Mouse (Mus musculus): ENCODE data around the gene Bak1. TPM values are rescaled to one million over a fixed set of nuclear protein-coding genes. Genes with fewer than 3 reads are reported as not detected.

The Bak1 gene
- polyA plus RNA-seq, 1 experiment from 2014 or later: 5.3 TPM

DNA sequence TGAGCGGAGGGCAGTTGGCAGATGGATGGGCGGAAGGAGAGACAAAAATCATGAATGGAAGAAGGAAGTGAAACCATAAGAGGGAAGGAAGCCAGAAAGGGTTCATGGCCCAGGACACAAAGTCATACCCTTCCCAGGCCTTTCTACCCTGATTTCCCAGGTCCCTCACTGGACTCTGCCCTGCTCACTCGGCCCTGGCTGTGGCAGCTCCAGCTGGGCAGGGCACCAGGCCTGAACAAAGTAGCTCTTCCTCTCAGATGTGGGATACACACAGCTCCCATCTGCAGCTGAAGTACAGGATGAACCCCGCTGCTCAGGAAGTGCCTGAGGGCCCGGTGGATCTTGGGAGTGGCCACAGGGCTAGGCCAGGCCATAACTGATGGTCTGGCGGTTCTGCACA is 14.0 kb upstream of the Bak1 start:
- Histone ChIP-seq H3K4me1 (ENCODE audit: control insufficient read depth, insufficient read depth, low read length) (0 out of 2 replicates have a peak, but pooled peaks cover 7% of the 10 kb centered on the region), H3K27me3 (ENCODE audit: control insufficient read depth, insufficient read depth, low read length) (no peaks in the 10 kb centered on the region), H3K9ac (replicated peaks; ENCODE audit: low read depth, low read length) (no peak overlapping the region), H3K4me2 (ENCODE audit: low read depth, low read length) (no peak overlapping the region), H3K36me3 (ENCODE audit: control insufficient read depth, insufficient read depth, low read length) (no peaks in the 10 kb centered on the region), H3K27ac (ENCODE audit: low read depth, low read length) (no peak overlapping the region), H3K9me3 (ENCODE audit: control insufficient read depth, low read length) (no peaks in the 10 kb centered on the region), H3K4me3 (ENCODE audit: low read depth, low read length) (no peak overlapping the region)
- WGBS: 72% methylated on average over 6 of the region's 6 CpGs
- ATAC-seq (ENCODE audit: low read depth): no peak

GRCm38 (mm10) chr17:27041787-27042055 is 12.9 kb upstream of the Bak1 start:
- Histone ChIP-seq H3K27me3 (ENCODE audit: control insufficient read depth, insufficient read depth, low read length) (no peaks in the 10 kb centered on the region), H3K4me3 (ENCODE audit: low read depth, low read length) (no peak overlapping the region), H3K4me2 (ENCODE audit: low read depth, low read length) (no peak overlapping the region), H3K9me3 (ENCODE audit: control insufficient read depth, low read length) (no peaks in the 10 kb centered on the region), H3K9ac (replicated peaks; ENCODE audit: low read depth, low read length) (no peak overlapping the region), H3K4me1 (ENCODE audit: control insufficient read depth, insufficient read depth, low read length) (0 out of 2 replicates have a peak, but pooled peaks cover 7% of the 10 kb centered on the region), H3K27ac (ENCODE audit: low read depth, low read length) (no peak overlapping the region), H3K36me3 (ENCODE audit: control insufficient read depth, insufficient read depth, low read length) (no peaks in the 10 kb centered on the region)
- no peak for ATAC-seq (ENCODE audit: low read depth)
- WGBS: 89% methylated on average over 2 of the region's 2 CpGs

DNA sequence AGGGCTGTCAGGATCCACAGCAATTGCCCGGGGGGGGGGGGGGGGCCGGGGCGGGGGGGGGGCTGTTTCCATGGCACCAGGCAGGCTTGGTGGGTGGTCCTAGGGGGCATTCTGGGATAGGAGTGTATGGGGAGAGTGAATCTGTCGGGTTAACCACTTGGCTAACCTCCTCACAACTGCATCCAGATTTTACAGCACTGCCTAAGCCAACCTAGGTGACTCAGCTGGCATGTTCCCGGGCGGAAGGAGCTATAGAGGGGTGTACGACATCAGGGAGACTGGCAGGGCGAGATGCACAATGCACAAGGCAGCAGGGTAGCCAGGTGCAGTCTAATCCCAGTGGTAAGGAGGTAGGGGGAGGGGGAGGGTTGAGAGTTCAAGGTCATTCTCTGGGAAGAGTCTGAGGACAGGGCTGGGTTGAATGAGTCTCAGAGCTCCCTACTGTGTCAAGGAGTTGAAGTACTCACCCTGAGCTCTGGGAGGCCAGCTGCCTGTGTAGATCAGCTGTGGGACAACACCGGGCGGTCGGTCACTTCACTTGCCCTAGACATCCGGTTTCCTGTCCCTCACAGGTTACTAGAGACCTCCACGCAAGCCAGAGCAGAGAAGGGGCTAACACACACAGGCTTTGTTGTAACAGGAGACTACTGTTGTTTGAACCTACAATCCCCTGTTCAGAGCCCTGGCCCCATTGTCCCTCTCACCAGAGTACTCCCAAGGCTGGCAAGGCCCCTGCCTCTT is 12.4 kb upstream of the Bak1 start:
- Histone ChIP-seq H3K27ac (ENCODE audit: low read depth, low read length) (no peak overlapping the region), H3K36me3 (ENCODE audit: control insufficient read depth, insufficient read depth, low read length) (no peaks in the 10 kb centered on the region), H3K27me3 (ENCODE audit: control insufficient read depth, insufficient read depth, low read length) (no peaks in the 10 kb centered on the region), H3K4me3 (ENCODE audit: low read depth, low read length) (no peak overlapping the region), H3K4me2 (ENCODE audit: low read depth, low read length) (no peak overlapping the region), H3K9me3 (ENCODE audit: control insufficient read depth, low read length) (no peaks in the 10 kb centered on the region), H3K4me1 (ENCODE audit: control insufficient read depth, insufficient read depth, low read length) (0 out of 2 replicates have a peak, but pooled peaks cover 7% of the 10 kb centered on the region), H3K9ac (replicated peaks; ENCODE audit: low read depth, low read length) (no peak overlapping the region)
- WGBS: 51% methylated on average over 10 of the region's 13 CpGs
- no peak for ATAC-seq (ENCODE audit: low read depth)

DNA sequence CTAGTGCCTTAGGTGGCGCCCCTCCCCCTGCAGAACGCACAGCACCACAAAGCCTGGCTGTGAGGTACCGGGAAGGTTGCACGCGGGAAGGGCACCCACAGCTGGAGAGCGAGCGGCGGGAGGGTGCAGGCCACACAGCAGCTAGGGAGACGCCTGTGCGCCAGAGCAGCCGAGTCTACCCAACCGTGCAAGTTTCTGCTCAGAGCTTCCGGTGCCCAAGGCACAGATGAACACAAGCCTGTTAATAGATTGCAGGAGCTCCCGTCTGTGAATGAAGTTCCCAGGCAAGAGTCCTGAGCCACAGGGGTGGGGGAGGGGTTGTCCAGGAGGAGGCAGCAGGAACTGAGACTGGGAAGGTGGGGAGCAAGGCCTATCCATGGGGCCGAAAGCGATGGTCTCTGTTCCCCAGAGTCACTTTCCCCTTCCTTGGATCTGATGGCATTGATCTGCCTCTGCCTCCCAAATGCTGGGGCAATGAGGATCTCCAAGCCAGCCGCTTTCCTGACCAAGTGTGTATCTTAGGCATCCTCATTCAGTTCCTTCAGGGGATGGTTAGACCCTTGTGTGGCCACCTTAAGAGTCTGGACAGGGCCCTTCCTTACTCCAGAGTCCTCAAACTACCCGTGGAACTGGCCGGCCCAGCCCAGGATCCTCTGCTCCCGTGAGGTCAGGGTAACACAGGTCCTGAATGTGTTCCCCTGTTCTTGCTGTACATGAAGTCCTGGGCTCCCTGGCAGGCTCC is 11.7 kb upstream of the Bak1 start:
- H3K9ac ChIP-seq (replicated peaks; ENCODE audit: low read depth, low read length): 0 out of 2 replicates have a peak overlapping the region, but pooled peaks have one; percentile 21
- 20% methylated on average over 20 of the region's 20 CpGs for WGBS
- peak; percentile 39; the same call in 1 of the 2 replicates for ATAC-seq (ENCODE audit: low read depth)

DNA sequence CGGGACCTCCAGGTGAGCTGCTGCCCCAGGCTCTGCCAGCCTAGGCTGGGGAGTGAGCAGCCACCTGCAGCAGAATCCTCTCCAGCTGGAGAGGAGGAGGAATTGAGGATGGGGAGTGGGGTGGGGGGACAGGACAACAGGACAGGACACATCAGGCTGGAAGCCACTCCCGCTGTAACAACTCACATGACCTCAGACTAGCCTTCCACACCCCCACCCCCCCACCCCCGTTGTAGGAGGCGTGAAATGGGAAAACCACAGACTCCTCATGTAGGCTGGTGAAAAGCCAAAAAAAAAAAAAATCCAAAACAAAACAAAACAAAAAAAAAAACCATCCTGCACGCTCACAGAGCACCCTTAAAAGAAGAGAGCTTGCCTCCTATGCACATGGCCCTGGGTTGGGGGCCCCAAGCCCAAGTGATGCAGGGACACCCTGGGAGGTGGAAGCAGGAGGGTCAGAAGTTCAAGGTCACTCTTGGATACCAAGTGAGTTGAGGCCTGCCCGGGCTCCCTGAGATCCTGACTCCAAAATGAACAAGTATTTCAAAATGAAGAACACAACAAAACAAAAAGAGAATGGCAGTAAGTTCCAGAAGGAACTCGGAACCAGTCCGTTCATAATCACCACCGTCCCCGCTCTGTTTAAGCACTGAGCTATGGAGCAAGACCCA is 10.8 kb upstream of the Bak1 start:
- Histone ChIP-seq H3K36me3 (ENCODE audit: control insufficient read depth, insufficient read depth, low read length) (no peaks in the 10 kb centered on the region), H3K4me3 (ENCODE audit: low read depth, low read length) (no peak overlapping the region), H3K4me1 (ENCODE audit: control insufficient read depth, insufficient read depth, low read length) (0 out of 2 replicates have a peak, but pooled peaks cover 7% of the 10 kb centered on the region), H3K27ac (ENCODE audit: low read depth, low read length) (no peak overlapping the region), H3K9me3 (ENCODE audit: control insufficient read depth, low read length) (no peaks in the 10 kb centered on the region), H3K27me3 (ENCODE audit: control insufficient read depth, insufficient read depth, low read length) (no peaks in the 10 kb centered on the region), H3K9ac (replicated peaks; ENCODE audit: low read depth, low read length) (no peak overlapping the region), H3K4me2 (ENCODE audit: low read depth, low read length) (no peak overlapping the region)
- 69% methylated on average over 10 of the region's 10 CpGs for WGBS
- ATAC-seq (ENCODE audit: low read depth): no peak

More for the DNA sequence above, 11.7 kb upstream of the Bak1 start:
- no peaks in the 10 kb centered on the region for H3K36me3 ChIP-seq (ENCODE audit: control insufficient read depth, insufficient read depth, low read length)
- no peak overlapping the region for H3K4me3 ChIP-seq (ENCODE audit: low read depth, low read length)
- H3K4me2 ChIP-seq (ENCODE audit: low read depth, low read length): peak overlapping the region; percentile 14; the same call in 1 of the 2 replicates
- 0 out of 2 replicates have a peak, but pooled peaks cover 7% of the 10 kb centered on the region for H3K4me1 ChIP-seq (ENCODE audit: control insufficient read depth, insufficient read depth, low read length)
- H3K27me3 ChIP-seq (ENCODE audit: control insufficient read depth, insufficient read depth, low read length): no peaks in the 10 kb centered on the region
- peak overlapping the region; percentile 34; the same call in 1 of the 2 replicates for H3K27ac ChIP-seq (ENCODE audit: low read depth, low read length)
- no peaks in the 10 kb centered on the region for H3K9me3 ChIP-seq (ENCODE audit: control insufficient read depth, low read length)

DNA sequence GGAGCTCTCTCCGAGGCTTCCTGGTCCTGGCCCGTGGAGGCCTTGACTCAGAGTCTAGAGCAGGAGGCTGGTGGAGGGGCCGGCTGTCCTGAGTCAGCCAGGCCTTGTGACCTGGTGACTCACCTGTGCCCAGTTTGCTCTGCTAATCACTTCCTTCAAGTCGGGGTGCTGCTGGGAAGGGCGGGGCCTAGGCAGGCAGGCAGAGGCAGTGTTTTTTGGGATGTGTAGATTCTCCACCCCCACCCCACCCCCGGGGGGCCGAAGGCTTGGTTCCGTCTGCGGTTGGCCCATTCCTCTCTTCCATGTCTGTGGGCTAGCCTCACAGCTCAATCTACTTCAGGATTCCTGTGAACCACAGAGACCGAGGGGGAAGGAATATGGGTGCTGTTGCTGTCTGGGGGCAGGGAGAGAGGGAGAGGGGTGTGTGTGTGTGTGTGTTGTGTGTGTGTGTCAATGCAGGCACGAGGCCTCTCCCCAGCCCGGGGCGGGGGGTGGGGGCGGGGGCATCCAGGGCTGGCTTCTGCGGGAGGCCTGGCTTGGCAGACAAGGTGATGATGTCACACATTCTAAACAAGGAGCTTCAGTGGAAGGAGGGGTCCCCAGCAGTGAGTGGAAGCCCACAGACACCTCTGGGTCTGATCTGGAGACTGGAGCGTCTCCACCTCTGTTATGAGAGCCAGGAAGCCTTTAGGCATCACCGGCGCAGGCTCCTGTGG is 9.7 kb upstream of the Bak1 start:
- H3K4me1 ChIP-seq (ENCODE audit: control insufficient read depth, insufficient read depth, low read length): 0 out of 2 replicates have a peak, but pooled peaks cover 7% of the 10 kb centered on the region
- WGBS: 52% methylated on average over 17 of the region's 18 CpGs
- no peak for ATAC-seq (ENCODE audit: low read depth)

GRCm38 (mm10) chr17:27036465-27036864 is 7.7 kb upstream of the Bak1 start:
- WGBS: 79% methylated on average over 7 of the region's 7 CpGs
- H3K4me1 ChIP-seq (ENCODE audit: control insufficient read depth, insufficient read depth, low read length): 0 out of 2 replicates have a peak, but pooled peaks cover 7% of the 10 kb centered on the region
- H3K4me3 ChIP-seq (ENCODE audit: low read depth, low read length): no peak overlapping the region
- H3K9ac ChIP-seq (replicated peaks; ENCODE audit: low read depth, low read length): no peak overlapping the region
- ATAC-seq (ENCODE audit: low read depth): no peak
- no peaks in the 10 kb centered on the region for H3K27me3 ChIP-seq (ENCODE audit: control insufficient read depth, insufficient read depth, low read length)
- H3K27ac ChIP-seq (ENCODE audit: low read depth, low read length): no peak overlapping the region
- H3K36me3 ChIP-seq (ENCODE audit: control insufficient read depth, insufficient read depth, low read length): no peaks in the 10 kb centered on the region
- no peaks in the 10 kb centered on the region for H3K9me3 ChIP-seq (ENCODE audit: control insufficient read depth, low read length)
- H3K4me2 ChIP-seq (ENCODE audit: low read depth, low read length): no peak overlapping the region

More for the DNA sequence above, 9.7 kb upstream of the Bak1 start:
- H3K9me3 ChIP-seq (ENCODE audit: control insufficient read depth, low read length): no peaks in the 10 kb centered on the region
- no peak overlapping the region for H3K27ac ChIP-seq (ENCODE audit: low read depth, low read length)
- no peak overlapping the region for H3K9ac ChIP-seq (replicated peaks; ENCODE audit: low read depth, low read length)
- no peaks in the 10 kb centered on the region for H3K36me3 ChIP-seq (ENCODE audit: control insufficient read depth, insufficient read depth, low read length)
- no peak overlapping the region for H3K4me2 ChIP-seq (ENCODE audit: low read depth, low read length)
- no peak overlapping the region for H3K4me3 ChIP-seq (ENCODE audit: low read depth, low read length)
- no peaks in the 10 kb centered on the region for H3K27me3 ChIP-seq (ENCODE audit: control insufficient read depth, insufficient read depth, low read length)

DNA sequence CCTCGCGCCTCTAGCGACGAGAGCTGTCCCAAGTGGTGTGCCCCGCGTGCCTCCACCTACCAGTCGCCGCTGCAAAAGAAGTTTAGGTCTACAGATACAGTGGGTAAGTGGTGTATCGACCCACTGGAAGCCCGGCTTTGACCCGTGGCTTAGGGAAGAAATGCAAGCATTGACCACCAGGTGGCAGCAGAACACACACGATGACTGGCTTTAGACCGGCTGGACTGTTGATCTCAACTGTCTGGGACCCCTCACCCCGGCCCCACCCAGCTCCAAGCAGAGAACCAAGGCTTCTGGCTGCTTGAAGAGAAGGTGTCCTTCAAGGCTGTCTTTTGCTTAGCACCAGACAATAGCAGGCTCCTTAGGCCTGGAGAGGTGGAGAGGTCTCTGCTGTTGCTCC is 4.1 kb upstream of the Bak1 start:
- Histone ChIP-seq H3K4me2 (ENCODE audit: low read depth, low read length) (no peak overlapping the region), H3K4me1 (ENCODE audit: control insufficient read depth, insufficient read depth, low read length) (no peaks in the 10 kb centered on the region), H3K27me3 (ENCODE audit: control insufficient read depth, insufficient read depth, low read length) (no peaks in the 10 kb centered on the region), H3K9me3 (ENCODE audit: control insufficient read depth, low read length) (no peaks in the 10 kb centered on the region), H3K9ac (replicated peaks; ENCODE audit: low read depth, low read length) (no peak overlapping the region), H3K36me3 (ENCODE audit: control insufficient read depth, insufficient read depth, low read length) (no peaks in the 10 kb centered on the region), H3K27ac (ENCODE audit: low read depth, low read length) (no peak overlapping the region), H3K4me3 (ENCODE audit: low read depth, low read length) (no peak overlapping the region)
- 3% methylated on average over 14 of the region's 14 CpGs for WGBS
- ATAC-seq (ENCODE audit: low read depth): peak; percentile 28
